Mouse (Mus musculus) layer of hippocampus, postnatal 25 days (tissue): ENCODE measurements around the gene Ppp4c. TPM values are rescaled to one million over a fixed set of nuclear protein-coding genes. Genes with fewer than 3 reads are reported as not detected.

Experiments
- DNase-seq, 2 experiments: peaks; one replicate each; pipeline ENCODE4 v3.0.0; 2022; ENCODE audit warnings: mixed read lengths in 2 of 2, low spot score in 1 of 2; ENCODE audit errors: extremely low spot score in 1 of 2
- total RNA-seq, 2 experiments: library from RNA; stranded (reverse); gene quantifications; 2 replicates each; pipeline ENCODE4 v1.2.3; 2021

Ppp4c gene
- total RNA-seq = 10 to 100 TPM; 53.3 to 55.0 TPM

- peak; percentile 90 to 92 for DNase-seq
Measured at GRCm38 (mm10) chr7:126791851-126792720, at the start of gene Ppp4c. Gene Ppp4c (minus strand): TSS chr7:126792496.

- DNase-seq = no peak
Measured at GRCm38 (mm10) chr7:126833294-126833693, 41.0 kb upstream of the Ppp4c start.

GRCm38 (mm10) chr7:126832036-126832598 is 39.8 kb upstream of the Ppp4c start:
- peak; percentile 67 to 82 for DNase-seq

- no peak for DNase-seq
Measured at GRCm38 (mm10) chr7:126831539-126831938, 39.2 kb upstream of the Ppp4c start, which contains the start of gene 4930451I11Rik. Gene 4930451I11Rik (minus strand): TSS chr7:126831639.

- no peak for DNase-seq
Measured at GRCm38 (mm10) chr7:126825952-126826351, 33.7 kb upstream of the Ppp4c start.

GRCm38 (mm10) chr7:126825403-126825802 is 33.1 kb upstream of the Ppp4c start:
- DNase-seq = no peak

GRCm38 (mm10) chr7:126823940-126824339 is 31.6 kb upstream of the Ppp4c start:
- no peak for DNase-seq

GRCm38 (mm10) chr7:126823202-126823711 is 31.0 kb upstream of the Ppp4c start:
- peak in 1 of 2 experiments; percentile 26 for DNase-seq

- DNase-seq = peak in 1 of 2 experiments; percentile 31
Measured at GRCm38 (mm10) chr7:126822741-126823140, 30.4 kb upstream of the Ppp4c start.

GRCm38 (mm10) chr7:126821835-126822511 is 29.7 kb upstream of the Ppp4c start:
- peak; percentile 64 to 92 for DNase-seq

- DNase-seq = no peak
Measured at GRCm38 (mm10) chr7:126818818-126819217, 26.5 kb upstream of the Ppp4c start.

- DNase-seq = no peak
Measured at GRCm38 (mm10) chr7:126817595-126817994, 25.3 kb upstream of the Ppp4c start.

- no peak for DNase-seq
Measured at GRCm38 (mm10) chr7:126816494-126816893, 24.2 kb upstream of the Ppp4c start.

GRCm38 (mm10) chr7:126815726-126816222 is 23.5 kb upstream of the Ppp4c start:
- no peak for DNase-seq

- DNase-seq = no peak
Measured at GRCm38 (mm10) chr7:126809723-126810369, 17.6 kb upstream of the Ppp4c start.

- peak; percentile 76 to 88 for DNase-seq
Measured at GRCm38 (mm10) chr7:126808703-126809455, 16.6 kb upstream of the Ppp4c start.

- DNase-seq = no peak
Measured at GRCm38 (mm10) chr7:126807405-126807804, 15.1 kb upstream of the Ppp4c start.

- DNase-seq = no peak
Measured at GRCm38 (mm10) chr7:126806956-126807355, 14.7 kb upstream of the Ppp4c start.

GRCm38 (mm10) chr7:126803751-126804150 is 11.5 kb upstream of the Ppp4c start:
- no peak for DNase-seq
